Mouse (Mus musculus): ENCODE data around the gene Usp9x.

Gene Usp9x

GRCm38 (mm10) chrX:13071241-13071775 lies at the start of gene Usp9x:
Gene Usp9x (plus strand): TSS chrX:13071498.
- DNase-seq: peak in 1 of 2 experiments; percentile 96

GRCm38 (mm10) chrX:13022547-13023310 lies 48.6 kb upstream of the Usp9x start:
- DNase-seq: no peak

- DNase-seq: no peak
These were observed 46.6 kb upstream of the Usp9x start for GRCm38 (mm10) chrX:13024539-13025202.

GRCm38 (mm10) chrX:13025286-13025685 lies 46.0 kb upstream of the Usp9x start:
- DNase-seq: no peak

GRCm38 (mm10) chrX:13028156-13028555 lies 43.1 kb upstream of the Usp9x start:
- no peak for DNase-seq

GRCm38 (mm10) chrX:13029996-13030395 lies 41.3 kb upstream of the Usp9x start:
- DNase-seq: no peak

- no peak for DNase-seq
These were observed 34.2 kb upstream of the Usp9x start for GRCm38 (mm10) chrX:13037085-13037484.

- DNase-seq: peak; percentile 75 to 83
These were observed 32.1 kb upstream of the Usp9x start for GRCm38 (mm10) chrX:13039211-13039610.

- DNase-seq: no peak
These were observed 30.9 kb upstream of the Usp9x start for GRCm38 (mm10) chrX:13040391-13040790.

GRCm38 (mm10) chrX:13041630-13042129 lies 29.6 kb upstream of the Usp9x start:
- DNase-seq: peak; percentile 93 to 96

- no peak for DNase-seq
These were observed 27.5 kb upstream of the Usp9x start for GRCm38 (mm10) chrX:13043780-13044179.

- DNase-seq: no peak
These were observed 26.6 kb upstream of the Usp9x start for GRCm38 (mm10) chrX:13044666-13045065.

- DNase-seq: no peak
These were observed 24.3 kb upstream of the Usp9x start for GRCm38 (mm10) chrX:13046893-13047435.

GRCm38 (mm10) chrX:13047631-13048345 lies 23.5 kb upstream of the Usp9x start:
- peak; percentile 22 to 60 for DNase-seq

GRCm38 (mm10) chrX:13054612-13055011 lies 16.7 kb upstream of the Usp9x start:
- no peak for DNase-seq

GRCm38 (mm10) chrX:13061961-13062360 lies 9.3 kb upstream of the Usp9x start:
- no peak for DNase-seq

- no peak for DNase-seq
These were observed 6.9 kb upstream of the Usp9x start for GRCm38 (mm10) chrX:13064273-13064925.

- no peak for DNase-seq
These were observed 1.1 kb upstream of the Usp9x start for GRCm38 (mm10) chrX:13070206-13070572.

GRCm38 (mm10) chrX:13070573-13071240 lies 591 bp upstream of the Usp9x start:
- peak; percentile 97 to 98 for DNase-seq

- DNase-seq: peak; percentile 70 to 72
These were observed 620 bp downstream of the Usp9x start for GRCm38 (mm10) chrX:13071776-13072460.

- peak; percentile 85 to 89 for DNase-seq
These were observed 1.2 kb downstream of the Usp9x start for GRCm38 (mm10) chrX:13072461-13072982.

Data from cerebellum, postnatal 10 days (tissue).